ENCODE assay signal across 8 mouse cellular contexts in the genomic region with DNA sequence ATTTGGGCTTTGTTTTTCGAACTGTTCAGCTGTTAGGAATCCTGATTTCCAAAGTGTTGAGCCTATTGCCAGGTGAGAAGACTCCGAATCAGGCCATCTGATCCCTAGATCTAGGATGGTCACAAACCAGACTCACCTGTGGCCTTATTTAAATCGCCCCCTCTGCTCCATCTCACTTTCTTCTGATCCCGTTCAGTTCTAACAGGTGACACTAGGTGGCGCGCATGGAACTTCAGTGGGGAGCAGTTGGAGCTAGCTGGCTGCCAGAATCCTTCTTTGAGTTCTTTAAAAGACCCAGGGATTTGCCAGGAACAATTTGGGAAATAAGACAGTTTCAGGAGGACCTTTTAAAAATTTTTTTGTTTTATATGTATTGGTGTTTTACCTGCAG. TPM values are rescaled to one million over a fixed set of nuclear protein-coding genes. Genes with fewer than 3 reads are reported as not detected.
DNase-seq lines count a peak whose midpoint lies in the region; ATAC-seq and TF ChIP-seq lines count a peak whose summit lies in the region.

No protein-coding gene starts in this region.

- H3K27me3 ChIP-seq in hindbrain, postnatal 0 days (ENCODE audit: insufficient read depth, low read length): no peaks in the 10 kb centered on the region

- no peaks in the 10 kb centered on the region for H3K4me1 ChIP-seq in hindbrain, postnatal 0 days (ENCODE audit: insufficient read depth, low read length)

- H3K4me2 ChIP-seq in hindbrain, postnatal 0 days (ENCODE audit: low read depth, low read length): no peak overlapping the region

- no peak overlapping the region for H3K4me3 ChIP-seq in hindbrain, postnatal 0 days (ENCODE audit: low read length)

- peak; percentile 83 for ATAC-seq in hindbrain, postnatal 0 days
- ATAC-seq in megakaryocyte-erythroid progenitor cell, adult 5-6 weeks (replicated peaks; ENCODE audit: low FRiP score, low TSS enrichment, poor library complexity, severe bottlenecking): peak; percentile 87

- DNase-seq in Muller cell, postnatal 12 days (ENCODE audit: inconsistent ontology term): peak; percentile 63
- peak; percentile 65 for DNase-seq in cerebellum, adult 8-10 months
- peak; percentile 56 to 91 for DNase-seq in frontal cortex, adult 2 months (ENCODE audit: extremely low spot score in 1 of 2, low spot score in 1 of 2)
- DNase-seq in hindbrain, postnatal 0 days (ENCODE audit: low spot score): peak; percentile 90
- DNase-seq in left cerebral cortex, adult 11 months (ENCODE audit: low spot score): peak; percentile 42
- DNase-seq in right cerebral cortex, postnatal 14 days: peak; percentile 88
- DNase-seq in urinary bladder, postnatal 14 days (ENCODE audit: low spot score): peak; percentile 86

- WGBS in hindbrain, postnatal 0 days: 10% methylated on average over 6 of the region's 6 CpGs

- H3K36me3 ChIP-seq in hindbrain, postnatal 0 days (ENCODE audit: insufficient read depth, low read length): no peaks in the 10 kb centered on the region

- peak; percentile 93 for TF ChIP-seq CTCF in hindbrain, postnatal 0 days (IDR thresholded peaks at IDR 0.05; ENCODE audit: low read depth)

- H3K27ac ChIP-seq in hindbrain, postnatal 0 days: no peak overlapping the region

- H3K9me3 ChIP-seq in hindbrain, postnatal 0 days (ENCODE audit: low read length): no peaks in the 10 kb centered on the region

- no peak overlapping the region for H3K9ac ChIP-seq in hindbrain, postnatal 0 days (replicated peaks; ENCODE audit: low read length)

RNA-seq across cellular contexts. Expression of gene Tbc1d23, which starts 12.5 kb away (rescaled TPM):
- polyA plus RNA-seq in frontal cortex, adult 2 months (2012; rRNA removed): 42.9 and 43.1 TPM in 2 replicates
- 47.6 and 62.6 TPM in 2 replicates for total RNA-seq in hindbrain, postnatal 0 days (2014; rRNA removed)
- polyA plus RNA-seq in hindbrain, postnatal 0 days (2015; fragmentation: Nextera tagmentation; extraction: Ambion mirVana): 31.5 and 32.3 TPM in 2 replicates
- 22.7 and 31.5 TPM in 2 replicates for total RNA-seq in megakaryocyte-erythroid progenitor cell, adult 5-6 weeks (2014; fragmentation: Nextera tagmentation)
- total RNA-seq in megakaryocyte-erythroid progenitor cell, adult 5-6 weeks (2017): 7.9 and 42.5 TPM in 2 replicates

RNA-seq across cellular contexts. Expression of gene Tmem30c, which starts 48.8 kb away (rescaled TPM):
- 1.5 and 1.7 TPM in 2 replicates for polyA plus RNA-seq in frontal cortex, adult 2 months (2012; rRNA removed)
- total RNA-seq in hindbrain, postnatal 0 days (2014; rRNA removed): 0.73 TPM in 1 of 2 replicates, not detected in the other
- 0.14 and 0.24 TPM in 2 replicates for polyA plus RNA-seq in hindbrain, postnatal 0 days (2015; fragmentation: Nextera tagmentation; extraction: Ambion mirVana)
- 0.31 TPM in 1 of 2 replicates, not detected in the other for total RNA-seq in megakaryocyte-erythroid progenitor cell, adult 5-6 weeks (2014; fragmentation: Nextera tagmentation)
- not detected in 2 replicates for total RNA-seq in megakaryocyte-erythroid progenitor cell, adult 5-6 weeks (2017)
